Comparison of ENCODE assay signal across 14 mouse cellular contexts in genomic region chr1:64538837-64539367, GRCm38 (mm10).
"Had no signal": no experiment of that assay in that cellular context is flagged by ENCODE, and none has a peak within 500 bp of the region (broad histone marks: within the 10 kb centered on the region; RNA-seq: fewer than 3 reads in every experiment).

No protein-coding gene starts in this region.

- ATAC-seq: midbrain, embryonic 16.5 days had no signal

- H3K27me3 ChIP-seq: liver, embryonic 13.5 days; midbrain, embryonic 12.5 days had no signal

- H3K4me2 ChIP-seq: liver, embryonic 13.5 days; midbrain, embryonic 12.5 days had no signal

- H3K9ac ChIP-seq: liver, embryonic 13.5 days; midbrain, embryonic 12.5 days had no signal

- H3K27ac ChIP-seq: kidney, postnatal 0 days; left cerebral cortex, adult 2 months; liver, embryonic 13.5 days; midbrain, embryonic 12.5 days; stomach, postnatal 0 days had no signal

- H3K9me3 ChIP-seq: liver, embryonic 13.5 days; midbrain, embryonic 12.5 days had no signal

- H3K4me3 ChIP-seq: left cerebral cortex, adult 2 months; liver, embryonic 13.5 days; midbrain, embryonic 12.5 days had no signal

- DNase-seq: kidney, adult 2 months; kidney, postnatal 36 days; layer of hippocampus, postnatal 36 days; liver, embryonic 13.5 days; lung, adult 2 months; lung, postnatal 36 days; thymus, adult 2 months; thymus, postnatal 14 days; thymus, postnatal 4 days had no signal
